In genomic region chr13:11483142-11483541, GRCm38 (mm10) we compare ENCODE assay signal across 12 mouse cellular contexts.
A peak's percentile ranks its signal among the peaks of the same experiment; 100 is the strongest.
DNase-seq lines count a peak whose midpoint lies in the region; ATAC-seq lines count a peak whose summit lies in the region.
"Had no signal": no experiment of that assay in that cellular context is flagged by ENCODE, and none has a peak within 500 bp of the region (broad histone marks: within the 10 kb centered on the region; RNA-seq: fewer than 3 reads in every experiment).

No protein-coding gene starts in this region.

- intact Hi-C loops in heart, postnatal 10 days (cut with DNase I): no loop called here
- intact Hi-C loops in gastrocnemius, postnatal 36 days (cut with DNase I): no loop called here

- no peak overlapping the region for H3K27ac ChIP-seq in embryonic facial prominence, embryonic 14.5 days (replicated peaks; ENCODE audit: low read depth, low read length)
- no peak overlapping the region for H3K27ac ChIP-seq in embryonic facial prominence, embryonic 10.5 days (replicated peaks)
- no peak overlapping the region for H3K27ac ChIP-seq in forebrain, embryonic 13.5 days
- H3K27ac ChIP-seq: hindbrain, postnatal 0 days; liver, embryonic 13.5 days had no signal

- no peaks in the 10 kb centered on the region for H3K36me3 ChIP-seq in embryonic facial prominence, embryonic 14.5 days (ENCODE audit: control insufficient read depth, insufficient read depth, low read length)
- H3K36me3 ChIP-seq in embryonic facial prominence, embryonic 10.5 days (replicated peaks): no peaks in the 10 kb centered on the region
- H3K36me3 ChIP-seq in forebrain, embryonic 13.5 days (ENCODE audit: poor library complexity, severe bottlenecking): no peaks in the 10 kb centered on the region
- H3K36me3 ChIP-seq: liver, embryonic 13.5 days had no signal

- H3K9ac ChIP-seq in embryonic facial prominence, embryonic 14.5 days (ENCODE audit: low read depth, low read length): no peak overlapping the region
- no peak overlapping the region for H3K9ac ChIP-seq in forebrain, embryonic 13.5 days
- H3K9ac ChIP-seq: liver, embryonic 13.5 days had no signal

- H3K4me2 ChIP-seq in embryonic facial prominence, embryonic 14.5 days (ENCODE audit: low read depth, low read length): no peak overlapping the region
- no peak overlapping the region for H3K4me2 ChIP-seq in forebrain, embryonic 13.5 days
- H3K4me2 ChIP-seq: liver, embryonic 13.5 days had no signal

- WGBS in embryonic facial prominence, embryonic 14.5 days: 58% methylated on average over 1 of the region's 1 CpGs
- 69% methylated on average over 1 of the region's 1 CpGs for WGBS in embryonic facial prominence, embryonic 10.5 days
- 80% methylated on average over 1 of the region's 1 CpGs for WGBS in forebrain, embryonic 13.5 days

- DNase-seq in embryonic facial prominence, embryonic 14.5 days (ENCODE audit: low spot score): peak; percentile 13
- no peak for DNase-seq in embryonic facial prominence, embryonic 10.5 days (ENCODE audit: low spot score)
- DNase-seq in layer of hippocampus, adult 11-12 months (ENCODE audit: low spot score): peak; percentile 4
- DNase-seq in layer of hippocampus, adult 18-20 months (ENCODE audit: low spot score in 2 of 2): no peak
- peak; percentile 9 for DNase-seq in Muller cell, postnatal 12 days (ENCODE audit: inconsistent ontology term)
- peak; percentile 26 to 32 for DNase-seq in heart, postnatal 10 days
- no peak for DNase-seq in gastrocnemius, postnatal 36 days
- DNase-seq: gastrocnemius, postnatal 14 days; liver, embryonic 13.5 days had no signal

- H3K4me3 ChIP-seq in embryonic facial prominence, embryonic 14.5 days (ENCODE audit: low read depth, low read length): no peak overlapping the region
- H3K4me3 ChIP-seq in embryonic facial prominence, embryonic 10.5 days: no peak overlapping the region
- H3K4me3 ChIP-seq in forebrain, embryonic 13.5 days: no peak overlapping the region
- H3K4me3 ChIP-seq: liver, embryonic 13.5 days had no signal

- H3K27me3 ChIP-seq in embryonic facial prominence, embryonic 14.5 days (replicated peaks; ENCODE audit: control insufficient read depth, insufficient read depth, low read length): no peaks in the 10 kb centered on the region
- no peaks in the 10 kb centered on the region for H3K27me3 ChIP-seq in embryonic facial prominence, embryonic 10.5 days (replicated peaks; ENCODE audit: low read depth, poor library complexity, severe bottlenecking)
- no peaks in the 10 kb centered on the region for H3K27me3 ChIP-seq in forebrain, embryonic 13.5 days
- H3K27me3 ChIP-seq: liver, embryonic 13.5 days had no signal

- ATAC-seq in embryonic facial prominence, embryonic 14.5 days (ENCODE audit: low read depth): no peak
- ATAC-seq in forebrain, embryonic 13.5 days: no peak
- ATAC-seq: activated CD4-positive, CD25-positive, alpha-beta regulatory T cell, adult 4 months; hindbrain, postnatal 0 days had no signal

- no peaks in the 10 kb centered on the region for H3K9me3 ChIP-seq in embryonic facial prominence, embryonic 14.5 days (ENCODE audit: control insufficient read depth, low read length)
- no peaks in the 10 kb centered on the region for H3K9me3 ChIP-seq in embryonic facial prominence, embryonic 10.5 days
- no peaks in the 10 kb centered on the region for H3K9me3 ChIP-seq in forebrain, embryonic 13.5 days (replicated peaks)
- H3K9me3 ChIP-seq: liver, embryonic 13.5 days had no signal

- no peaks in the 10 kb centered on the region for H3K4me1 ChIP-seq in embryonic facial prominence, embryonic 14.5 days (ENCODE audit: control insufficient read depth, insufficient read depth, low read length)
- H3K4me1 ChIP-seq in embryonic facial prominence, embryonic 10.5 days: no peaks in the 10 kb centered on the region
- no peaks in the 10 kb centered on the region for H3K4me1 ChIP-seq in forebrain, embryonic 13.5 days
- H3K4me1 ChIP-seq: liver, embryonic 13.5 days had no signal

Comparison
In these comparisons a context has a peak if more than half of its experiments do, and no peak if none do; other contexts are left out.
1. DNase-seq: peak in embryonic facial prominence, embryonic 14.5 days (single experiment), layer of hippocampus, adult 11-12 months (single experiment), Muller cell, postnatal 12 days (single experiment) and heart, postnatal 10 days (2 of 2); none in embryonic facial prominence, embryonic 10.5 days (single experiment), layer of hippocampus, adult 18-20 months (0 of 2) and gastrocnemius, postnatal 36 days (0 of 2).